Mouse (Mus musculus) embryonic facial prominence, embryonic 11.5 days (tissue): ENCODE measurements around the gene Prpsap1. TPM values are rescaled to one million over a fixed set of nuclear protein-coding genes. Genes with fewer than 3 reads are reported as not detected.
A peak's percentile ranks its signal among the peaks of the same experiment; 100 is the strongest.

Source experiments
- ATAC-seq: fragments of 200-750 bp; cut with Nextera tagmentation; replicated peaks from 2 replicates; pipeline ENCODE4 v1.8.0; 2017; ENCODE audit warnings: low read depth; ENCODE audit not compliant: insufficient number of reproducible peaks, low FRiP score, low TSS enrichment
- DNase-seq: peaks from one replicate; pipeline ENCODE4 v3.0.0-alpha.2; 2015; ENCODE audit warnings: low spot score
- H3K27ac ChIP-seq: fragments of 300-500 bp; sonication (generic); replicated peaks from 2 replicates; pipeline ENCODE4 v1.5.1; 2014; ENCODE audit warnings: mild to moderate bottlenecking, low read depth, low read length, control low read depth
- H3K27me3 ChIP-seq: fragments of 300-500 bp; sonication (generic); 2 replicates; pipeline ENCODE4 v1.6.1; 2014; ENCODE audit warnings: mild to moderate bottlenecking, low read length, moderate library complexity, mixed read lengths; ENCODE audit not compliant: control insufficient read depth, insufficient read depth
- H3K36me3 ChIP-seq: fragments of 300-500 bp; sonication (generic); replicated peaks from 2 replicates; pipeline ENCODE4 v1.6.1; 2014; ENCODE audit warnings: low read depth, mild to moderate bottlenecking, low read length, moderate library complexity, mixed read lengths; ENCODE audit not compliant: control insufficient read depth, insufficient read depth
- H3K4me1 ChIP-seq: fragments of 300-500 bp; sonication (generic); 2 replicates; pipeline ENCODE4 v1.6.1; 2014; ENCODE audit warnings: low read length, mixed read lengths; ENCODE audit not compliant: control insufficient read depth, insufficient read depth
- H3K4me2 ChIP-seq: fragments of 300-500 bp; sonication (generic); 2 replicates; pipeline ENCODE4 v1.6.1; 2014; ENCODE audit warnings: low read depth, mild to moderate bottlenecking, control low read depth, low read length, moderate library complexity
- H3K4me3 ChIP-seq: fragments of 300-500 bp; sonication (generic); 2 replicates; pipeline ENCODE4 v1.5.1; 2014; ENCODE audit warnings: low read depth, low read length, control low read depth
- H3K9ac ChIP-seq: fragments of 300-500 bp; sonication (generic); replicated peaks from 2 replicates; pipeline ENCODE4 v1.6.1; 2014; ENCODE audit warnings: mild to moderate bottlenecking, control low read depth, low read length
- H3K9me3 ChIP-seq: fragments of 300-500 bp; sonication (generic); replicated peaks from 2 replicates; pipeline ENCODE4 v1.6.1; 2016; ENCODE audit warnings: mild to moderate bottlenecking, low read length, inconsistent platforms, mixed read lengths; ENCODE audit not compliant: control insufficient read depth
- WGBS: fragments of 180-500 bp; shearing (Covaris S2); extraction: QIAGEN DNeasy Blood & Tissue Kit; methylation state at CpG from one replicate; pipeline ENCODE4 v1.1.7; 2014; 5-methylcytosine and 5-hydroxymethylcytosine counted together
- polyA plus RNA-seq: library from polyadenylated mRNA; unstranded; fragments of >200 nt; fragmentation: Nextera tagmentation; extraction: Ambion mirVana; gene quantifications from 2 replicates; pipeline ENCODE4 v1.2.1, GENCODE M21; 2014

Gene Prpsap1
- polyA plus RNA-seq, 1 experiment from 2014 or later, result 171 TPM

GRCm38 (mm10) chr11:116437541-116437940, 56.5 kb downstream of the Prpsap1 start:
- no peak for ATAC-seq
- H3K9me3 ChIP-seq, result no peaks in the 10 kb centered on the region
- no peaks in the 10 kb centered on the region for H3K27me3 ChIP-seq
- no peak for DNase-seq
- H3K4me3 ChIP-seq, result no peak overlapping the region
- H3K4me2 ChIP-seq, result no peak overlapping the region
- no peak overlapping the region for H3K9ac ChIP-seq
- peaks cover 8% of the 10 kb centered on the region for H3K36me3 ChIP-seq
- no peak overlapping the region for H3K27ac ChIP-seq
- no peaks in the 10 kb centered on the region; the same call in 1 of the 2 replicates for H3K4me1 ChIP-seq
- WGBS, result 88% methylated on average over 11 of the region's 11 CpGs

GRCm38 (mm10) chr11:116436725-116437331, 57.2 kb downstream of the Prpsap1 start:
- H3K4me2 ChIP-seq, result no peak overlapping the region
- H3K9me3 ChIP-seq, result no peaks in the 10 kb centered on the region
- H3K36me3 ChIP-seq, result peaks cover 8% of the 10 kb centered on the region
- no peak overlapping the region for H3K27ac ChIP-seq
- H3K4me1 ChIP-seq, result no peaks in the 10 kb centered on the region; the same call in 1 of the 2 replicates
- no peak overlapping the region for H3K4me3 ChIP-seq
- H3K27me3 ChIP-seq, result no peaks in the 10 kb centered on the region
- WGBS, result 47% methylated on average over 4 of the region's 4 CpGs
- ATAC-seq (no peak), DNase-seq (no peak)
- peak overlapping the region; percentile 18; the same call in 1 of the 2 replicates for H3K9ac ChIP-seq

- Histone ChIP-seq H3K4me3 (no peak overlapping the region), H3K27me3 (no peaks in the 10 kb centered on the region), H3K4me1 (no peaks in the 10 kb centered on the region; the same call in 1 of the 2 replicates), H3K36me3 (peaks cover 8% of the 10 kb centered on the region), H3K9me3 (no peaks in the 10 kb centered on the region), H3K4me2 (peak overlapping the region; percentile 75), H3K9ac (peak overlapping the region; percentile 18; the same call in 1 of the 2 replicates), H3K27ac (no peak overlapping the region)
- ATAC-seq, result no peak
- no peak for DNase-seq
- 63% methylated on average over 5 of the region's 5 CpGs for WGBS
Measured at GRCm38 (mm10) chr11:116435992-116436724, 57.8 kb downstream of the Prpsap1 start.

- Histone ChIP-seq H3K4me1 (no peaks in the 10 kb centered on the region; the same call in 1 of the 2 replicates), H3K27ac (peak overlapping the region; percentile 90), H3K36me3 (peaks cover 8% of the 10 kb centered on the region), H3K9me3 (no peaks in the 10 kb centered on the region), H3K27me3 (no peaks in the 10 kb centered on the region), H3K4me2 (peak overlapping the region; percentile 75), H3K9ac (peak overlapping the region; percentile 86), H3K4me3 (peak overlapping the region; percentile 80)
- DNase-seq (no peak), ATAC-seq (no peak)
- WGBS, result 50% methylated on average over 12 of the region's 12 CpGs
Measured at GRCm38 (mm10) chr11:116434967-116435752, 58.8 kb downstream of the Prpsap1 start.

- Histone ChIP-seq H3K4me3 (peak overlapping the region; percentile 80), H3K9ac (peak overlapping the region; percentile 86), H3K9me3 (no peaks in the 10 kb centered on the region), H3K4me2 (peak overlapping the region; percentile 75), H3K27me3 (no peaks in the 10 kb centered on the region), H3K36me3 (peaks cover 8% of the 10 kb centered on the region), H3K27ac (peak overlapping the region; percentile 90), H3K4me1 (no peaks in the 10 kb centered on the region; the same call in 1 of the 2 replicates)
- DNase-seq (peak; percentile 72), ATAC-seq (peak; percentile 7; the same call in 1 of the 2 replicates)
- under 1% methylated on average over 38 of the region's 67 CpGs for WGBS
Measured at GRCm38 (mm10) chr11:116434287-116434966, 59.6 kb downstream of the Prpsap1 start.

- H3K4me2 ChIP-seq, result peak within 1 kb of the TSS; percentile 75
- H3K27ac ChIP-seq, result peak within 1 kb of the TSS; percentile 90
- peak within 1 kb of the TSS; percentile 80 for H3K4me3 ChIP-seq
- DNase-seq (peak; percentile 100), ATAC-seq (peak; percentile 97)
- H3K9me3 ChIP-seq, result no peaks in the 10 kb centered on the region
- peaks cover 8% of the 10 kb centered on the region for H3K36me3 ChIP-seq
- no peaks in the 10 kb centered on the region; the same call in 1 of the 2 replicates for H3K4me1 ChIP-seq
- H3K9ac ChIP-seq, result peak within 1 kb of the TSS; percentile 86
- 2% methylated on average over 64 of the region's 66 CpGs for WGBS
- no peaks in the 10 kb centered on the region for H3K27me3 ChIP-seq
Measured at GRCm38 (mm10) chr11:116433356-116434286, 60.4 kb downstream of the Prpsap1 start, which contains the start of gene Ubald2. Ubald2 (plus strand) TSS chr11:116434094.
